Mouse (Mus musculus): ENCODE measurements around the gene Prg3.

- no peak for TF ChIP-seq POLR2A (IDR thresholded peaks at IDR 0.05; ENCODE audit: borderline replicate concordance, extremely low read depth, low read depth, low read length)
- no peak for TF ChIP-seq CTCF (IDR thresholded peaks at IDR 0.05; ENCODE audit: insufficient read depth, low read length)
Measured at GRCm38 (mm10) chr2:85002575-85002974, 14.6 kb downstream of the Prg3 start.
